Mouse (Mus musculus): ENCODE data around the gene Rfx2.

Gene Rfx2

DNA sequence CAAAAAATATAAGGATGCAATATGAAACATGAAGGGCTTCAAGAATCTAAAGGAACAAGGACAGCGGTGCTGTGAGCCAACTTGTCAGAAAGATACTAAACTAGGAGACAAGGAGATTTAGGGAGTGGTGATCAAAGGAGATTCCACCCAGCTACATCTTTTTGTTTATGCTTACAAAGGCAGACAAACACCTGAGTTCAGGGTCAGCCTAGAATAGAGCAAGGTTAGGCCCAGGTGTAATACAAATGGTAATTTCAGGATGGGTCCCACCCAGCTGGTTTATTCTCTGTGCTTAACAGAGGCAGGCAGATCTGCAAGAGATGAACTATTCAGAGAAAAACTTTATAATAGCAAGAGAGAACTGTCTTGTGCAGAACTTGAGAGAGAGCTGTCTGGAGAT, 2.6 kb upstream of the Rfx2 start:
- DNase-seq (ENCODE audit: low read depth, low spot score): no peak

DNA sequence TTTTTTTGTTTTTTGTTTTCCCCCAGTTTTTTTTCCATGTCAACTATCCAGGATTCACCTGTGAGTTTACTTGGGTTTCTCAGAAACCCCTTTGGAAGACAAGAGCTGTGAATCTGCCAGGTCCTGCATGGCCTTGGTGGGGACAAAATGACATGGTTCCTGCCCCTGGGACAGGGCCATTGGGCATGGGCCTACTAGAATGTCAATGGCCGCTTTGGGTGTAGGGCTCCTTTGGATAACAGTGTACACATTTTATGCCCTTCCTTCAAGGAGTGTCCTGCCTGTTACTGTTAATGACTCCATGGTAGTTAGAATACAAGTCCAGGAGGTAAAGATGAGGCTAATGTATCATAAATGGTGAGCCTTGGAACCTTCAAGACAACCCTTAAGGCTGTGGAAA, 2.1 kb upstream of the Rfx2 start:
- DNase-seq (ENCODE audit: low read depth, low spot score): no peak

DNA sequence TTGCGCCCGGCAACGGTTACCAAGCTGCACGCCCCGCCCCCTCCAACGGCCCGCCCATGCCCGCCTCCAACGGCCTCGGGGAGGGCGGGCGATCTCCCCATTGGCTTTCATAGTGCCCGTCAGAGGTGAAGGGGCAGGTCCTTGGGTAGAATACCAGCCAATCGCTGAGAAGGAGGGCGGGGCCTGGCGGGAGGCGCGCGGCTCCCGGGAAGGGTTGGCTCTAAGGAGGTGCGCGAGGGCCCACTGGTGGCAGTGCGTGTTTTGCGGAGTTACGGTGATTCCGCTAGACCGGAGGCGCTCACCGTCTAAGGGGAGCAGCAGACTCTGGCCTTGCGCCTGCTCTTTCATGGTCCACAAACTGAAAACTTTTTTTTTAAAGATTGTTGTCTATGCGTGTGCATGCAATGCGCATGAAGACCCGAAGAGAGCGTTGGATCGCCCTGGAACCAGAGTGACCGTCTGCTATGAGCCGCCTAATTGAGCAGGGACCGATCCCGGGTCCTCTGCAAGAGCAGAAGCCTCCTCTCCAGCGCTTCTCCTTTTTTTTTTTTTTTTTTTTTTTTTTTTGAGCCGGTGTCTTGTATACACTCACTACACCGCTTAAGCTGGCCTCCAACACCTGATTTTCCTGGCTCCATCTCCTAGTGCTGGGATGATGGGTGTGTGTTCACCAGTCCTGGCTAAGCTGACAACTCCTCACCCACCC, 451 bp upstream of the Rfx2 start:
- DNase-seq (ENCODE audit: low read depth, low spot score): peak; percentile 98

DNA sequence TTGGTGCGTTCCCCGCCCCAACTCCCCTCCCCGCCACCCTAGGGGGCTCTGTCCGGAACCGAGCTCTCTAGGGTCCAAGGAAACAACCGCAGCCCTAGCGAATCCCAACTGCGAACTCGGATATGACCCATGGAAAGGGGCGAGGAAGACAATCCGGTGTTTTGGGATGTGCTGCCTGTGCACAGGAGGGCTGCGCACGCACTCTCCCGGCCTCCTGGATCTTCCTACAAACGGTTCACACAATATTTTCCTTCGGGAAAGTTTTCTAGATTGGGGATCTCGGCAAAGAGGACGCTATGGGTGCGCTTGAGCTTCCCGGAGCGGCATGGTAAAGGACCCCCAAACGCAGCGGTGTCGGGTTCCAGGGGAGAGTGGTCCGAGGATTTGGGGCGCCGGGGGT, 1.0 kb downstream of the Rfx2 start:
- DNase-seq (ENCODE audit: low read depth, low spot score): no peak

DNA sequence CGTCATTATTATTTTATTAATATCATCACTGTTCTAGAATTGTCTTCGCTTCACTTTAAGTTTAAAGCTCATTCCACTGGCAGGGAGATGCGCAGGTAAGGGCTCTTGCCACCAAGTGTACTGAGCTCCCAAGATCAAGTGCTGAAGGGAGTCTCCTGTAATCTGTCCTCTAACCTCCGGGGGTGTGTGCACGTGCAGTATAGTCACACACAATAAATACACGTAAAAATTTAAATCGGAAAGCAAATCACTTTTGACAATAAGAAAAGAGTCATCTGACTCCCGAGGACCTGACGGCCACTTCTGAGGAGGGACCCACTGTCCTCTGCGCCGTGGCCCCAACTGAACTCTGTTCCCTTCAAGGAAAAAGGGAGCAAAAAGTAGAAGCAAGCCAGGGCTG, 1.6 kb downstream of the Rfx2 start:
- DNase-seq (ENCODE audit: low read depth, low spot score): no peak

DNA sequence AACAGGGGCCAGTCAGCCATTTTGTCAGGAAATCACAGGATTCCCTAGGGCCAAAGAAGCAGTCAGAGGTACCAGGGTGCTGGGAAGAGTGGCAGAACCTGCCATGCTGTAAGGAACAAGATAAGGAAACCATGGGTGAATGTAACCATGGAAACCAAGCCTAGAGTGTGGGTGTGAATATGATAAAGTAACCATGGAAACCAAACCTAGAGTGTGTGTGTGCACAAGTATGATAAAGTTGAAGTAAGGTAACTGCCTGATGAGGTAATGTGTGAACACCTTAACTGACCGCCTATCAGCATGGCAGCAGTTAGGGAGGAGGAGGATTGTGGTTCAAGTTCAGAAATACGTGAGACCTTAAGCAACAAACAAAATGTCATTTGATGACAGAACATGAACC, 4.1 kb downstream of the Rfx2 start:
- no peak for DNase-seq (ENCODE audit: low read depth, low spot score)

DNA sequence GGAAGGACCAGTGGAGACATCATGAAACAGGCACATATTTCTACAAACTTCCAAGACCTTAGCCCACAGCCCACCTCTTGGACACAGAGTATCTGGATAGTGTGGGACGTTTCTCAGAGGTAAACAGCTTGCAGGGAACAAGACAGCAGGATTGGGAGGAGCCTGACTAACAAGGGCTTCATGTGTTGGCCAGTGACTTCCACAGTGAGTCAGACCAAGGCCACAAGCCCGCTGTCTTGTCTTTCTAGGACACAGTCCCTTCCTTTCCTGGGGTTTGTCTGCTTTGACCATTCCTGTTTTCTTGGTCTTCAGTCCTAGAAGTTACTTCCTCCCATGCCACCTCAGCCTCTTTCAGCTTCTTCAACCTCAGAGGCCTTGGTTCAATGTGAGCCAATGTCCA, 7.5 kb downstream of the Rfx2 start:
- no peak for DNase-seq (ENCODE audit: low read depth, low spot score)

DNA sequence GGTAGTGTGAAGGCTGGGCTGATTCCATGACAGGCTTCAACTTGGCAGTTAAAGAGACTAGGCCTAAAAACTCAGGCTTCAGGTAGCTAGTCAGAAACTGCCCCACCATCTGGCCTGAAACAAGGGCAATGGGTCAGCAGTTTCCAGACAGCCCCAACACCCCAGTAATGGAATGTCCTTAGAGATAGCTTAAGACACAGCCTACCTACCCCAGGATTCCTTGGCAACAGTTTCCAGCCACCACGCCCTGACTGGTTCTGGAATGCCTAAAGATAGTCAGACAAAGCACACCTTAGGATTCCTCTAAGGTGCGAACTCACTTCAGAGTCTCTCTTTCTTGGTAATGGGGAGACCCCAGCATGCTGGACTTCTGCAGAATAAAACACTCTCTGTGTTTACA, 8.4 kb downstream of the Rfx2 start:
- no peak for DNase-seq (ENCODE audit: low read depth, low spot score)

DNA sequence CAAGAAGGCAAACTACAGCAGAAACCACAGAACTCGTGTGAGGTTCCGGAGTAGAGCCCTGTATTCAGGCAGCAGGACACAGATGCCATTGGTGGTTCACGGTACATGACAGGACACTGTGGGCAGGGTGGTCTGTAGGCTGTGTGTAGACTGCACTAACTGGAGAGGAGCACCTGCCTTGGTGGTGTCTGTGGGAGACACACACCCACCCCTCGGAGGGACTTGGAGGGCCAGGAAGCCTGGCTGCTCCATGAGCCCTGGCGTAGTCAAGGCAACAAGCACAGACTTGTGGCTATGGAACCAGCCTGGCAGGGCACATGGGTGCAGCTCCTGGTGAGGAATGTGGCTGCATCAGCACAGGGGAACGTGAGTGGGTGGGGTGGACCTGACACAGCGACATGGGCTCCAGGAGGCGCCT, 11.1 kb downstream of the Rfx2 start:
- DNase-seq (ENCODE audit: low read depth, low spot score): no peak

DNA sequence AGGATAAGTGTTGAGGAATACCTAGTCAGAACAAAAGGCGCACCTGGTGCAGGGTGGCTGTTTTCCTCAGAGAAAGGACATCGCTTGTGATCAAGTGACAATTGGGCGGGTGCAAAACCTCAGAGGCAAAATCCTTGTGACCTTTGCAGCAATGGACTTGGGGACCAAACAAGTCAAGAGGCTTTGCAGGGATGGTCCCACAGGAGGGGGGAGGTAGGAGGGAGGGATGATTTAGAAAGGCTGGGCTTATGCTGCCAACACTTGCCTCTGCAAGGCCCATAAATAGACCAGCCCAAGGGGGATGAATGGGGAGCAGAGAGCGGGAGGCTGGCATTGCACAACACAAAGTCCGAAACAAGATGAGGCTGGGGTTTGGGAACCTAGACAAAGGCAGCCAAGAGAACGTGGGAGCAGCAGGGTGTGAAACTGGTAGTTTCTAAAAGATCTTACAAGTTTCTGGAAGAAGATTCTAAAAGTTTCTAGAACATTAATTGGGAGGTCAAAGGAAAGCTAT, 11.7 kb downstream of the Rfx2 start:
- DNase-seq (ENCODE audit: low read depth, low spot score): no peak

DNA sequence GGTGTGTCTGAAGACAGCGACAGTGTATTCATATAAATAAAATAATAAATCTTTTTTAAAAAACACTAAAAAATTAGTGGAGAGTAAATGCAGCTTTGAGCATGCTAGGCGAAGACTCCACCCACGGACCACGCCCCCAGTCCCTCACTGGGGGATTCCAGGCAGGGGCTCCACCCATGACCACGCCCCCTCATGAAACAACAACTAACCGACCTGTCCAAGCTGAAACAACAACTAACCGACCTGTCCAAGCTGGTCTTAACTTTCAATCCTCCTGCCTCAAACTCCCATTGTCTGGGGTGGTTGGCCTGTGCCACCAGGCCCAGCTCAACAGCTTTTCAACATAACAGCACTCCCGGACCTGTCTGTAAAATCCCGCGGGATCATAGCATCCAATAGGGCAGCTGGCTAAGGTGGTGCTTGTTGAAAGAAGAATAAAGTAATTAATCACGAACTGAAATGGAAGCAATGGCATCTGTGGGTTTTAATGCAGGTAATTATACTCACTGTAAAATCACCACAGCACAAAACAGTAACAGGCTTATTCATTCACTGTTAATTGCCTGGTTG, 12.7 kb downstream of the Rfx2 start:
- no peak for DNase-seq (ENCODE audit: low read depth, low spot score)

DNA sequence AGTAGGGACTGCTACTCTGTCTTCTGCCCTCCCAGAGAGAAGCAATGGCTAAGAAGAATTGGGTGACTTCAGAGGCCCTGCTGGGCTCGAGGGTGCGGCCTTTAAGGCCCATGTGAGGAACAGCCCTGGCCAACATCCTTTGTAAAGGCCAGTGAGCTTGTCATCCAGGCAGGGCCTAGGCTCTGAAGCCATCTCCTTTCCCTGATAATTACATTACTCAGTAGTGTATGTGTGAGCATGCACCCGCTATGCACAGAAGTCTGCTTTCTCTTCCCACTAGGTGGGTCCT, 15.8 kb downstream of the Rfx2 start:
- DNase-seq (ENCODE audit: low read depth, low spot score): no peak

DNA sequence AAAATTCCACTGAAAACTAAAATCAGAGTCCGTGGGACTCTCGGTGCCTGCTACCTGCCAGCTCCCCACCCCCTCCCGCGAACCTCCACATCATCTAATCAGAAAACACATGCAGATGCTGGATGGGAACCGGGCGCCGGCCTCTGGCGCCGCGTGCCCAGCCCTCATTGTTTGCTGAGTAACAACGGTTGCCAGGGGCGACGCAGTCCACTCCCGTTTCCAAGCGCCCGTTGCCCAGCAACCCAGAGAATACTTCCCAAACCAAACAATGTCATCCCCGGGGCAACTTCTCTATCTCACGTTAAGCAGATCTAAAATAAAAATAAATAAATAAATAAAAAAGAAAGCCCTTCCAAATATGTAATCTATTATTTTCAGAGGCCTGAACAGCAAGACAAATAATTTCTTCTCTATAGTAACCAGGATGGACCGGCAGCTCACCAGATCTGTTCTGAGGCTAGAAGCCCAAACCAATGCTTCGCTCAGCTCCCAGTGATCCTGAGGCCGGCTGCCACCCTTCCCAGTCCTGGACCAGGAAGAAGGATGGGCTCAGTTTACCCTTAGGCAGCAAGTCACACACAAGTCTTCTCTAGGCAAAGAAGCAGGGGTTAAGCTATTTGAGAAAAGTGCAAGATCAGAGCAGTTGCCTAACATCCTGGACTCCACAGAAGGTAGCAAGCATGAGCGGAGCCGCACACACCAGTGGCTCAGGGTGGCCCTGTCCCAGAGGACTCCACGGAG, 16.3 kb downstream of the Rfx2 start:
- no peak for DNase-seq (ENCODE audit: low read depth, low spot score)

DNA sequence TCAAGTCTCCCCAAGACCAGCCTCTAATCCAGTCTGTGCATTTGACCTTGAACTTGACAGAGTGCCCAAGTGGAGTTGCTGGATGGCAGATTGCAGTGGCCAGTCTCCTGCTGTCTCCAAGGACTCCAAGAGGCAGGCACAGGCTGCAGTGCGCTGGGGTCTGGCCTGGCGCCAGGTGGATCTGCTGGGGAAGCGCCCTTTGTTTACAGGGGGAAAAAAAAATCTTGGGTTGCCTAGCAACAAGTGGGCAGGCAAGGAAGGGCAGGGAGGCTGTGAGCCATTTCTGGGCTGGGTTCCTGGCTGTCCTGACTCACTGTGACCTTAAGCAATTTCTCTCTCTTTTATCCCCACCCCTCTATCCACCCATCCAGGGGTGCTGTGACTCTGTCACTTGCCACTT, 20.6 kb downstream of the Rfx2 start:
- DNase-seq (ENCODE audit: low read depth, low spot score): no peak

DNA sequence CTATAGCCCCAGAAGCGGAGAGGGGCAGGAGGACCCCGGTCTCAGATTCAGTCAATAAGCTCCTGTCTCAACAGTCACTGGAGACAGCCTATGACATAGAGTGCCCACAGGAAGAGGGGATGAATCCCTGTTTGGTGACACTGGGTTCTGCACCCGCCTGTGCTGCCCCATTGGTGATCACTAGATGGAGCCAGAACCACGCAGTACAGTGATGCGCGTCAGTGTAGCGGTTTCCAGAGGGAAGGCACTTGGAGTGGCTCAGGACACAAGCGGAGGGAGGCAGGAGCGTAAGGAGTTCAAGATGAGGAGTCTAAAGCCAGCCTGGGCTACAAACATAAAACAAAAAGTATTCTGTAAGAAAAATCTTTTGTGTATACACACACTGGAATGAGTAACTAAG, 22.3 kb downstream of the Rfx2 start:
- peak; percentile 56 for DNase-seq (ENCODE audit: low read depth, low spot score)

DNA sequence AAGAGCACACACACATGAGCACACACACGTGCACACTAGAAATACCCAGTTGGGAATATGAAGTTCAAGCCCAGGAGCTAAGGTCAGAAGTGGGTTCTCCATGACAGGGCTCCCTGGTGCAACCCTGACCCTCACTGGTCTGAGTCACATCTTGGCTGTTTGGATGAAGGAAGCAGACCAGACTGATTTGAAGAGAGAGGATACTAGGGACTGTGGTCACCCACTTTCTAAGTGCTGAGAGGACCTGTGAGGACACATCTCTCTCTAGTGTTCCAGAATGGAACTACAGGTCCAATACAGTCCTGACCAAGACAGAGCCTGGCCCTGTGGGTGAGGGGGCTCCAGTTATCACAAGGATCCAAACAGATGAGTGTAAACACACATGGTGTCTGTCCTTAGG, 25.0 kb downstream of the Rfx2 start:
- DNase-seq (ENCODE audit: low read depth, low spot score): no peak

DNA sequence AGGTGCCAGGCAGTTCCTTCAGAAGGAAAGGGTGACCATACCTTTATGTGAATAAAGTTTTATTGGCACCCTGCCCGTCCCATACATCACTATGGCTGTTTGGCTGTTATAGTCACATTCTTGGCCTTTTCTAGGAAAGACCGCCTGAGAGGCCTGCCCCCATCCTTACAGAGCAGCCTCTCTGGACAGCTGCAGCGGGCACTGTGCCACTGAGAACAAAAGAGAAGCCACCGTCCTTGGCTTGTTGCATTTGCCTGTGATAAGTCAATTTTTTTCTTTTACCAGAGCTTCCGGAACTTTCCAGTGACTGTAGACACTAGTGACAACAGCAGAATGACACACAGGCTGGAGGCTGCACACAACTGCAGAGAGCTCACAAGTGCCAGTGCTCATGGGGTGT, 25.9 kb downstream of the Rfx2 start:
- no peak for DNase-seq (ENCODE audit: low read depth, low spot score)

DNA sequence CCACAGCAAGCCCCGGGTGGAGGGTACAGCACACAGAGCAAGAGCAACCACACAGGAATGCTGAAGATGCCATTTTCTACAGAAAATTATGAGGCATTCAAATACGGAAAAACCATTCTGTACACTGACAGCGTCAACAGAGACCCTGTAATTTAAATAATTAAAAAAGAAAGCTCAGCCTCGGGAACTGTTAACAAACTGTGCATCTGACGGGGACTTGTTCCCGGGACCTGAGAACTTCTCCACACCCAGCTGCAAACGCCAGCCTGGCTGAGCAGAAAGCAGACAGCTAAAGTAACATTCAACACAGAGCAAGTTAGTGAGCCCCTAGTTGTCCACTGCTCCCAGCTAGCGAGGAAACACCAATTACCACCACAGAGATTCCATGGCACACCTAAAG, 28.7 kb downstream of the Rfx2 start:
- no peak for DNase-seq (ENCODE audit: low read depth, low spot score)

DNA sequence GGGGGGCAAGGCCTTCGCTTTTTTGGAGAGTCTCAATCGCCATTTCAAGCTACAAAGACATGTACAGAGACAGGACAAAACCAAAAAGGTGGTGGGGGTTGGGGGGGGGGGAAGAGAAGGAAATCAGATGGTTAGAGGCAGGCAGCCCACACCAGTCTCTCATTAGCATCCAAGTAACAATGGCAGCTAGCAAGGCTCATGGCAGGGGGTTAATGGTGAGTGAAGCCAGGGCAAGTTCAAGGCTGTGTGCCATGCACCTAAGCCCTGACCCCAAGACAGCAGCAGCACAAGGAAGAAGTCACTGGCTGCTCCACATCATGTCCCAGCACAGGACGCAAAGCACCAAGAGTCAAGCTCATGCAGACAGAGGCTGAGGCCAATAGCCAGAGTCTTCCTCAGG, 31.5 kb downstream of the Rfx2 start:
- no peak for DNase-seq (ENCODE audit: low read depth, low spot score)

DNA sequence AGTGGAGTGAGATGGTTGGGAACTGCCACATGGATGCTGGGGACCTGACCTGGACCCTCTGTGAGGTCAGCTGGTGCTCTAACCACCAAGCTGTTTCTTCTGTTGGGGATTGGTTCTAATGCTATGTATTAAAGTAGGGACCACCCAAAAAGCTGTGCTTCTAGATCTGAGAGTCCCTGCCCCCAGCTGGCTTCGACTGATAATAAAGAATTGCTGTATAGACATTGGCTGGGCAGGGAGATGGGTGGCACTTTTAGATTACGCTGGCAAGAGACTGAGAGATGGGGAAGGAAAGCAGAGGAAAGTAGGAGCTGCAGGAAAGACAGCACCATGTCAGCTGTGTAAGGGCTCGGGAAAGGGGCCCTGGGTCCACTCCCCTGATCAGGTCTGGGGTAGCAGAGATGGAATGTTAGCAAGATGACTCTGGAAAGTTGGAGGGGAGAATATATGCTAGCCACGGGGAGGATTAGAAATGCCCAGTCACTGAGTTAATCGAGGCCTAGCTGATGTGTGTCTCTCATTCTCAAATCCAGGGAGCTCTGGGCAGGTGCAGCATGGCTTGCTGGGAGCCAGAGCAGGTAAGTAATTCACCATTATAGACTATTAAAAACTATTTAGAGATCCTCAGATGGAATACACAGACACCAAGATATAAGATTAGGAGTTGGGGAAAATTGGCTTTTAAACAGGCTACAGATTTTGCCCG, 37.0 kb downstream of the Rfx2 start:
- no peak for DNase-seq (ENCODE audit: low read depth, low spot score)

DNA sequence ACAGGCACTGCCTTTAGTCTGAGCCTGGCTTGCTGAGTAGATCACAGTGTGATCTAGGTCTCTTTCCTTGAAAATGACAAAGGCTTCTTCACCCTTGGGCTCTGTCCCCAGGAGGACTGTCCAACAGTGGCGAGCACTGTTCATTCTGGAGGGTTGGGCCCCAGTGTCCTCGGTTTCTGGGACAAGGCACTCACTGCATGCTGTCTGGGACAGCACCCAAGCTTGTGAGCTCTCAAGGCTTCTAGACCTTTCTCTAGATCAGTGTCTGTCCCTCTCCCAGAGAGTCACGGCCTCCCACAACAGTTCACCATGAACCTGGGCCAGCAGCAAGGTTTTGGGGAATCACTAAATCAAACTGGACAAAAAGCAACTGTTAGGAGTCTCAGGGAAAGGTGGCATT, 38.2 kb downstream of the Rfx2 start:
- no peak for DNase-seq (ENCODE audit: low read depth, low spot score)

DNA sequence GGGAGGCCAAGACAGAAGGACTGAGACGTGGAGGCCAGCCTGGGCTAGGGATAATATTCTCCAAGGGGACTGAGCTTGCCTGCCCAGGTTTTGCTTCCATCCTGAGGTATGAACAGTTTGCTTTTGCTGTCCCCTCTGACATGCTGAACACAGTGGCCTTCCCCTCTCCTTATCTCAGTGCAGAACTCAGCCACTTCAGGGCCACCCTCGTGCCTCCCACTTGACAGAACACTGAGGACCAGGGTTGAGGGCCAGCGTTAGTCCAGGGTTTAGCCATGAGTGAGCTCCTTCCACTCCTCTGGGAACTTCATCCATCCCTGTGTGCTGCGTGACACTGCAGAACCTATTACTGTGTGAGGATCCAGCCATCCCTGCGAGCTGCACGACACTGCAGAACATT, 41.5 kb downstream of the Rfx2 start:
- DNase-seq (ENCODE audit: low read depth, low spot score): no peak

DNA sequence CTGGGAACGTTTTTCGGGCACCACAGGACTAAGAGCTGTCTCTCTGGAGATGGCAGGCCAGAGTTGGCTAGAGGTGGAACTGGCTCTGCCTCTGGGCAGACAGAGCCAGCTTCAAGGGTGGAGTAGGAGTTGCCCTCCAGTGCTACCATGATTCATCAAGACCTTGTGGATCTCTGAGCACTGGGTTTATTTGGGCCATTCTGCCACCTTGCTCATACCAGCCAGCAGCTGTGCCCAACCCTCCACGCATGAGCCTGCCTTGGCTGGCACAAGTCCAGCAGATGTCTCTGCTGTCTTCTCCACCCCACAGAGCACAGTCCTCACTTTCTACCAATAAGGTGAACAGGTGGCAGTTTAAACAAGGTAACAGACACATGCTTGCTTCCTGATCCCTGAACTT, 41.9 kb downstream of the Rfx2 start:
- DNase-seq (ENCODE audit: low read depth, low spot score): no peak

All from retina, adult 2 months (tissue).